Mouse (Mus musculus) forebrain, embryonic 16.5 days (tissue): ENCODE measurements around the gene Grtp1. TPM values are rescaled to one million over a fixed set of nuclear protein-coding genes. Genes with fewer than 3 reads are reported as not detected.
A peak's percentile ranks its signal among the peaks of the same experiment; 100 is the strongest.

Experiments used
- ATAC-seq: fragments of 200-750 bp; cut with Nextera tagmentation; 2 replicates; pipeline ENCODE4 v1.8.0; 2017; ENCODE audit warnings: mild to moderate bottlenecking, moderate library complexity
- H3K27ac ChIP-seq: fragments of 300-500 bp; sonication (generic); 2 replicates; pipeline ENCODE4 v1.5.1; 2014; ENCODE audit warnings: low read length, control low read depth
- H3K27me3 ChIP-seq: fragments of 300-500 bp; sonication (generic); replicated peaks from 2 replicates; pipeline ENCODE4 v1.6.1; 2014; ENCODE audit warnings: low read length; ENCODE audit not compliant: control insufficient read depth, insufficient read depth
- H3K36me3 ChIP-seq: fragments of 300-500 bp; sonication (generic); 2 replicates; pipeline ENCODE4 v1.6.1; 2014; ENCODE audit not compliant: control insufficient read depth, insufficient read depth
- H3K4me1 ChIP-seq: fragments of 300-500 bp; sonication (generic); replicated peaks from 2 replicates; pipeline ENCODE4 v1.6.1; 2014; ENCODE audit warnings: low read length; ENCODE audit not compliant: control insufficient read depth, insufficient read depth
- H3K4me2 ChIP-seq: fragments of 300-500 bp; sonication (generic); 2 replicates; pipeline ENCODE4 v1.6.1; 2014; ENCODE audit warnings: mild to moderate bottlenecking, low read length, control low read depth
- H3K4me3 ChIP-seq: fragments of 300-500 bp; sonication (generic); replicated peaks from 2 replicates; pipeline ENCODE4 v1.5.1; 2014; ENCODE audit warnings: mild to moderate bottlenecking, low read length, control low read depth
- H3K9ac ChIP-seq: fragments of 300-500 bp; sonication (generic); replicated peaks from 2 replicates; pipeline ENCODE4 v1.6.1; 2014; ENCODE audit warnings: low read depth, low read length, control low read depth
- H3K9me3 ChIP-seq: fragments of 300-500 bp; sonication (generic); 2 replicates; pipeline ENCODE4 v1.6.1; 2016; ENCODE audit warnings: low read length; ENCODE audit not compliant: control insufficient read depth
- WGBS: fragments of 180-500 bp; shearing (Covaris S2); extraction: QIAGEN DNeasy Blood & Tissue Kit; methylation state at CpG from one replicate; pipeline ENCODE4 v1.1.7; 2014; 5-methylcytosine and 5-hydroxymethylcytosine counted together
- polyA plus RNA-seq: library from polyadenylated mRNA; unstranded; fragments of >200 nt; fragmentation: Nextera tagmentation; extraction: Ambion mirVana; gene quantifications from 2 replicates; pipeline ENCODE4 v1.2.1, GENCODE M21; 2015

The Grtp1 gene
- polyA plus RNA-seq, 1 experiment from 2014 or later = 19.7 TPM

GRCm38 (mm10) chr8:13199385-13200061 lies 897 bp downstream of the Grtp1 start:
- H3K4me2 ChIP-seq = peak overlapping the region; percentile 81
- H3K9me3 ChIP-seq = no peaks in the 10 kb centered on the region
- no peak for ATAC-seq
- H3K4me3 ChIP-seq = peak overlapping the region; percentile 88
- H3K9ac ChIP-seq = peak overlapping the region; percentile 83
- H3K4me1 ChIP-seq = peaks cover 18% of the 10 kb centered on the region
- no peaks in the 10 kb centered on the region for H3K36me3 ChIP-seq
- 25% methylated on average over 14 of the region's 14 CpGs for WGBS
- H3K27me3 ChIP-seq = peaks cover 23% of the 10 kb centered on the region
- no peak overlapping the region for H3K27ac ChIP-seq

GRCm38 (mm10) chr8:13197493-13197892 lies 2.9 kb downstream of the Grtp1 start:
- Histone ChIP-seq H3K4me2 (no peak overlapping the region), H3K9ac (no peak overlapping the region), H3K4me1 (peaks cover 20% of the 10 kb centered on the region), H3K36me3 (no peaks in the 10 kb centered on the region), H3K27ac (no peak overlapping the region), H3K9me3 (no peaks in the 10 kb centered on the region), H3K4me3 (no peak overlapping the region), H3K27me3 (peaks cover 16% of the 10 kb centered on the region)
- WGBS = 87% methylated on average over 5 of the region's 5 CpGs
- no peak for ATAC-seq

GRCm38 (mm10) chr8:13194818-13195217 lies 5.6 kb downstream of the Grtp1 start:
- Histone ChIP-seq H3K4me3 (no peak overlapping the region), H3K9ac (peak overlapping the region; percentile 39), H3K36me3 (no peaks in the 10 kb centered on the region), H3K9me3 (no peaks in the 10 kb centered on the region), H3K27me3 (no peaks in the 10 kb centered on the region), H3K4me1 (peaks cover 12% of the 10 kb centered on the region), H3K27ac (peak overlapping the region; percentile 67), H3K4me2 (peak overlapping the region; percentile 13; the same call in 1 of the 2 replicates)
- peak; percentile 55; the same call in 1 of the 2 replicates for ATAC-seq
- 7% methylated on average over 10 of the region's 10 CpGs for WGBS

- peaks cover 8% of the 10 kb centered on the region; the same call in 1 of the 2 replicates for H3K4me1 ChIP-seq
- H3K27me3 ChIP-seq = no peaks in the 10 kb centered on the region
- no peaks in the 10 kb centered on the region for H3K36me3 ChIP-seq
- no peak for ATAC-seq
- no peak overlapping the region for H3K4me3 ChIP-seq
- H3K4me2 ChIP-seq = no peak overlapping the region
- H3K27ac ChIP-seq = no peak overlapping the region
- 96% methylated on average over 8 of the region's 8 CpGs for WGBS
- H3K9me3 ChIP-seq = no peaks in the 10 kb centered on the region
- H3K9ac ChIP-seq = no peak overlapping the region
These were observed 10.2 kb downstream of the Grtp1 start for GRCm38 (mm10) chr8:13190235-13190634.

- Histone ChIP-seq H3K27me3 (no peaks in the 10 kb centered on the region), H3K4me3 (no peak overlapping the region), H3K27ac (no peak overlapping the region), H3K36me3 (no peaks in the 10 kb centered on the region), H3K4me1 (no peaks in the 10 kb centered on the region), H3K9ac (no peak overlapping the region), H3K9me3 (no peaks in the 10 kb centered on the region), H3K4me2 (no peak overlapping the region)
- 91% methylated on average over 1 of the region's 1 CpGs for WGBS
- ATAC-seq = no peak
These were observed 11.6 kb downstream of the Grtp1 start for GRCm38 (mm10) chr8:13188857-13189256.

- Histone ChIP-seq H3K9ac (no peak overlapping the region), H3K4me1 (no peaks in the 10 kb centered on the region), H3K27ac (no peak overlapping the region), H3K4me3 (no peak overlapping the region), H3K36me3 (no peaks in the 10 kb centered on the region), H3K27me3 (no peaks in the 10 kb centered on the region), H3K4me2 (no peak overlapping the region), H3K9me3 (no peaks in the 10 kb centered on the region)
- 83% methylated on average over 13 of the region's 13 CpGs for WGBS
- ATAC-seq = no peak
These were observed 12.3 kb downstream of the Grtp1 start for GRCm38 (mm10) chr8:13188052-13188555.

- 44% methylated on average over 7 of the region's 7 CpGs for WGBS
- Histone ChIP-seq H3K4me1 (no peaks in the 10 kb centered on the region), H3K36me3 (no peaks in the 10 kb centered on the region), H3K9ac (no peak overlapping the region), H3K4me2 (no peak overlapping the region), H3K27ac (no peak overlapping the region), H3K27me3 (no peaks in the 10 kb centered on the region), H3K4me3 (no peak overlapping the region), H3K9me3 (no peaks in the 10 kb centered on the region)
- ATAC-seq = no peak
These were observed 12.8 kb downstream of the Grtp1 start for GRCm38 (mm10) chr8:13187638-13188037.

- ATAC-seq = no peak
- Histone ChIP-seq H3K4me1 (no peaks in the 10 kb centered on the region), H3K4me3 (no peak overlapping the region), H3K9ac (no peak overlapping the region), H3K27ac (no peak overlapping the region), H3K27me3 (no peaks in the 10 kb centered on the region), H3K36me3 (no peaks in the 10 kb centered on the region), H3K4me2 (no peak overlapping the region), H3K9me3 (no peaks in the 10 kb centered on the region)
- WGBS = 84% methylated on average over 9 of the region's 9 CpGs
These were observed 13.2 kb downstream of the Grtp1 start for GRCm38 (mm10) chr8:13187229-13187628.

- no peak overlapping the region for H3K27ac ChIP-seq
- ATAC-seq = no peak
- H3K36me3 ChIP-seq = no peaks in the 10 kb centered on the region
- no peaks in the 10 kb centered on the region for H3K4me1 ChIP-seq
- WGBS = 88% methylated on average over 8 of the region's 8 CpGs
- no peaks in the 10 kb centered on the region for H3K9me3 ChIP-seq
- no peaks in the 10 kb centered on the region for H3K27me3 ChIP-seq
- no peak overlapping the region for H3K9ac ChIP-seq
- H3K4me3 ChIP-seq = no peak overlapping the region
- H3K4me2 ChIP-seq = no peak overlapping the region
These were observed 13.6 kb downstream of the Grtp1 start for GRCm38 (mm10) chr8:13186819-13187218.

GRCm38 (mm10) chr8:13181691-13181976 lies 18.8 kb downstream of the Grtp1 start:
- ATAC-seq = no peak
- no peaks in the 10 kb centered on the region for H3K4me1 ChIP-seq
- peaks cover 2% of the 10 kb centered on the region; the same call in 1 of the 2 replicates for H3K36me3 ChIP-seq

More at GRCm38 (mm10) chr8:13181691-13181976, 18.8 kb downstream of the Grtp1 start:
- Histone ChIP-seq H3K27me3 (no peaks in the 10 kb centered on the region), H3K4me3 (no peak overlapping the region), H3K9me3 (no peaks in the 10 kb centered on the region), H3K9ac (no peak overlapping the region), H3K4me2 (no peak overlapping the region), H3K27ac (no peak overlapping the region)
- WGBS = 43% methylated on average over 2 of the region's 2 CpGs
